Mouse (Mus musculus): ENCODE measurements around the gene Cdk10.

GRCm38 (mm10) chr8:123190678-123191077, 34.0 kb upstream of the Cdk10 start:
- peak; percentile 90 for TF ChIP-seq CTCF (IDR thresholded peaks at IDR 0.05; ENCODE audit: low read depth, low read length)
- no peak for TF ChIP-seq POLR2A (IDR thresholded peaks at IDR 0.05; ENCODE audit: extremely low read depth, insufficient read depth, low read length)
